Mouse (Mus musculus) Patski (cell line): ENCODE measurements around the gene Nfkb1. TPM values are rescaled to one million over a fixed set of nuclear protein-coding genes. Genes with fewer than 3 reads are reported as not detected.

Experiments
- ATAC-seq: fragments of 100-300 bp; one replicate; pipeline ENCODE4 v1.8.0; 2021
- CTCF ChIA-PET: fragments of 350-600 bp; sonication (Branson Sonifier 250); formaldehyde crosslinking; loops from one replicate; lab custom pipeline; 2022; ENCODE audit warnings: inconsistent platforms; lab: Charles Lee
- POLR2A ChIA-PET: fragments of 350-600 bp; sonication (Branson Sonifier 250); formaldehyde crosslinking; loops from one replicate; lab custom pipeline; 2022; ENCODE audit warnings: antibody characterized with exemption, inconsistent platforms; lab: Charles Lee
- DNase-seq: peaks from one replicate; pipeline ENCODE4 v3.0.0-alpha.2; 2011; ENCODE audit warnings: low read depth, low spot score
- H3K27me3 ChIP-seq: fragments of 371-371 bp; one replicate; pipeline ENCODE4 v1.5.1; 2021
- CTCF ChIP-seq: fragments of 100-300 bp; IDR thresholded peaks from one replicate; pipeline ENCODE4 v1.5.1; 2021
- in situ Hi-C: fragments of 300-500 bp; cut with MboI; formaldehyde crosslinking; loops from 3 replicates; pipeline ENCODE4 v1.11.1; 2018; ENCODE audit warnings: low pct_unique_long_range_greater_than_20kb, mixed read lengths
- polyA plus RNA-seq: library from polyadenylated mRNA; unstranded; gene quantifications from one replicate; pipeline ENCODE4 v1.2.3, GENCODE M21; 2021

The Nfkb1 gene
- polyA plus RNA-seq, 1 experiment from 2014 or later = 151 TPM

DNA sequence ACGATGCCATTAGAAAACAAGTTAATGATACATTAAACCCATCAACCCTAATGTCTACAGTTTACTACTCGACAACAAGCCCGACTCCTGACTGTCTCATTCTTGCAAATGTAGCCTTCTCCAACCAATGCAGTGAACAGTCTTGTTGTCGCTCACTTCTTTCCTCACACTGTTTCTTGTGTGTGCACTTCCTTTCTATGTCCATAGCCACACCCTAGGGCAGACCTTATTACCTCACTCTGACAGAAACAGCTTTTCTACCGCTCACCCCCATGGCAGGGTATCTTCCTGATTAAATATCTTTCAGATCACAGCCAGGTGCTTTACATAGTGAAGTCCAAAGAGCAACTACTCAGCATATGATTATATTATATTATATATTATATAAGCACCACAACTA lies 15.9 kb downstream of the Nfkb1 start:
- ChIA-PET POLR2A (interaction anchor here (4.1 kb wide), 1 partner anchor 15 kb away, joined by 32 read pairs; the partner anchor contains the start of gene Nfkb1), CTCF (interaction anchor here (0.7 to 10.4 kb wide), 6 partner anchors 8 to 56 kb away, joined by 3 to 95 read pairs (median 3); partner anchors contain the start of gene Nfkb1)
- DNase-seq (no peak), ATAC-seq (no peak)
- H3K27me3 ChIP-seq = no peaks in the 10 kb centered on the region
- in situ Hi-C loops = no loop called here
- TF ChIP-seq CTCF = no peak

- peak; percentile 94 for DNase-seq
- TF ChIP-seq CTCF = no peak
- H3K27me3 ChIP-seq = no peaks in the 10 kb centered on the region
- ChIA-PET POLR2A (interaction anchor here (4.1 kb wide), 1 partner anchor 16 kb away, joined by 32 read pairs; the partner anchor contains the start of gene Nfkb1), CTCF (interaction anchor here (0.7 to 10.4 kb wide), 7 partner anchors 9 to 56 kb away, joined by 3 to 95 read pairs (median 3); partner anchors contain the start of gene Nfkb1)
- peak; percentile 69 for ATAC-seq
- in situ Hi-C loops = no loop called here
Measured at GRCm38 (mm10) chr3:135674716-135675392, 16.5 kb downstream of the Nfkb1 start.

DNA sequence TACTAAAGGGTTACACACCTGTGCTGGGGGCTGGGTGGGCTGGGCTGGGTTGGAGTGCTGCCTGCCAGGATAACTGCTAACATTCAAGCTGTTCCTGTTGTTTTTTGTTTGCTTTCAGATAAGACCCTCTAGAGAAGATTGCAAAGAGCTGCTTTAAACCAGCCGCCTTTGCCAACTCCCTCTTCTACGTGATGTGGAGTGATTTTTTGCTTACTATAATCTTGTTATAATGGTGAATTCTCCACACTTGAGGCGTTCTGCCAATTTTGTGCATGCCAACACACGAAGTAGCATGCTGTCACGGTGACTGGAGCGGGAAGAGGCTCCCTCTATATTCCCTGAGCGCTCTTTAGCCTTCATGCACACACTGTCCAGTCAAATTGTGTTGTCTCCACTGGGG lies 17.7 kb downstream of the Nfkb1 start:
- no peaks in the 10 kb centered on the region for H3K27me3 ChIP-seq
- CTCF ChIA-PET = interaction anchor here (1.1 to 10.4 kb wide), 4 partner anchors 16 to 53 kb away, joined by 3 to 95 read pairs (median 4); partner anchors contain the start of gene Nfkb1
- ATAC-seq (no peak), DNase-seq (no peak)
- no peak for TF ChIP-seq CTCF
- POLR2A ChIA-PET = interaction anchor here (0.6 to 5.7 kb wide), 3 partner anchors 15 to 81 kb away, joined by 3 to 66 read pairs (median 3); partner anchors contain the start of gene Nfkb1
- in situ Hi-C loops = no loop called here

- in situ Hi-C loops = no loop called here
- ChIA-PET POLR2A (interaction anchor here (0.8 to 5.7 kb wide), 2 partner anchors 15 kb away, joined by 3 to 66 read pairs; partner anchors contain the start of gene Nfkb1), CTCF (interaction anchor here (1.1 to 10.4 kb wide), 7 partner anchors 9 to 58 kb away, joined by 3 to 95 read pairs (median 4); partner anchors contain the start of gene Nfkb1)
- ATAC-seq (no peak), DNase-seq (no peak)
- H3K27me3 ChIP-seq = no peaks in the 10 kb centered on the region
- TF ChIP-seq CTCF = no peak
Measured at GRCm38 (mm10) chr3:135673041-135673440, 18.3 kb downstream of the Nfkb1 start.

- CTCF ChIA-PET = interaction anchor here (0.9 to 10.4 kb wide), 6 partner anchors 9 to 59 kb away, joined by 3 to 95 read pairs (median 6); partner anchors contain the start of gene Nfkb1
- DNase-seq = no peak
Measured at GRCm38 (mm10) chr3:135672135-135672534, 19.2 kb downstream of the Nfkb1 start.

GRCm38 (mm10) chr3:135670869-135671268 lies 20.5 kb downstream of the Nfkb1 start:
- H3K27me3 ChIP-seq = no peaks in the 10 kb centered on the region
- CTCF ChIA-PET = interaction anchor here (0.8 to 10.4 kb wide), 9 partner anchors 11 to 60 kb away, joined by 3 to 95 read pairs (median 3); partner anchors contain the start of gene Nfkb1
- in situ Hi-C loops = no loop called here
- ATAC-seq = peak; percentile 73
- peak; percentile 89 for DNase-seq
- POLR2A ChIA-PET = interaction anchor here (5.7 kb wide), 1 partner anchor 18 kb away, joined by 66 read pairs; the partner anchor contains the start of gene Nfkb1
- TF ChIP-seq CTCF = no peak

More at GRCm38 (mm10) chr3:135672135-135672534, 19.2 kb downstream of the Nfkb1 start:
- TF ChIP-seq CTCF = no peak
- no peak for ATAC-seq
- no peaks in the 10 kb centered on the region for H3K27me3 ChIP-seq
- in situ Hi-C loops = no loop called here
- POLR2A ChIA-PET = interaction anchor here (0.6 to 5.7 kb wide), 4 partner anchors 12 to 615 kb away, joined by 3 to 66 read pairs (median 4); partner anchors contain the start of gene Nfkb1

DNA sequence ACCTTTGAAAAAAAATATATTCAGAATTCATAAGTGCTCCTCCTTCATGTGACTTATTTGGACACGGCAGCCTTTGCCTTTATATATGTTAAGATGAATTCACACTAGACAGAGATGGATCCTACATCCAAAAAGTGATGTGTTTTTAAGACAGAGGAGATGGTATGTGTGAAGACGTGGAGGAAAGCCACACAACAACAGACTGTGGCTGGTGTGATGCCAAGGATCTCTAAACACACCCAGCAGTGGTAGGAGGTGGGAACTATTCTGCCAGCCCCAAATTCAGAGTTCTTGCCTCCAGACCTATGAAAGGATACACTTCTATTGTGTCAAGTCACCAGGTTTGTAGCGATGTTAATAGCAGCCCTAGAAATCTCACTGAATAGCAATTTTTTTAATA lies 24.3 kb downstream of the Nfkb1 start:
- no peaks in the 10 kb centered on the region for H3K27me3 ChIP-seq
- in situ Hi-C loops = no loop called here
- ChIA-PET POLR2A (no interaction called here), CTCF (no interaction called here)
- DNase-seq = no peak
- ATAC-seq = no peak
- TF ChIP-seq CTCF = no peak

DNA sequence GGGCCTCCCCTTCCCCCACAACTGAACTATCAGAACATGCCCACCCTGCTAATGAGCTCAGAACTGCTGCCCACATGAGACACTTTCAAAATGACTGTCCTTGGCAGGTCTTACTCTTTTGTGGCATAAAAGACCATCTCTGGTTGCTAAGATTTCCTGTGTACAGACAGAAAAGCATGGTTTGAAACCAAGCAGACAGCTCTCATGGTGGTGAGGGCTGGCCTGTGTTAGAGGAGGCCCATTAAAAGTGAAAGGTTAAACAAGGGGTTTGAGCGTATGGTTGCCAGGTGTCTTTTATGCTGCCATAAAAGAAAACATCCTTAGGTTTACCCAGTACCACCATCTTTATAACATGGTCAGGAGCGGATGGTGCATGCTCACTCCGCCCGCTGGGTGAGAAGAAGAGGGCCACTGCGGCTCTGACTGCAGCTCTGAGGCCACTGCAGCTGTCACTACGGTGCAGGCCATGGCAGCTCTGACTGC lies 25.5 kb downstream of the Nfkb1 start:
- ChIA-PET POLR2A (interaction anchor here (0.5 to 0.7 kb wide), 2 partner anchors 25 to 60 kb away, joined by 3 read pairs; partner anchors contain the start of gene Nfkb1), CTCF (interaction anchor here (1.0 to 2.7 kb wide), 4 partner anchors 11 to 20 kb away, joined by 3 to 12 read pairs (median 4); no protein-coding TSS in a partner anchor)
- in situ Hi-C loops = no loop called here
- TF ChIP-seq CTCF = no peak
- no peak for ATAC-seq
- H3K27me3 ChIP-seq = no peaks in the 10 kb centered on the region
- DNase-seq = no peak

DNA sequence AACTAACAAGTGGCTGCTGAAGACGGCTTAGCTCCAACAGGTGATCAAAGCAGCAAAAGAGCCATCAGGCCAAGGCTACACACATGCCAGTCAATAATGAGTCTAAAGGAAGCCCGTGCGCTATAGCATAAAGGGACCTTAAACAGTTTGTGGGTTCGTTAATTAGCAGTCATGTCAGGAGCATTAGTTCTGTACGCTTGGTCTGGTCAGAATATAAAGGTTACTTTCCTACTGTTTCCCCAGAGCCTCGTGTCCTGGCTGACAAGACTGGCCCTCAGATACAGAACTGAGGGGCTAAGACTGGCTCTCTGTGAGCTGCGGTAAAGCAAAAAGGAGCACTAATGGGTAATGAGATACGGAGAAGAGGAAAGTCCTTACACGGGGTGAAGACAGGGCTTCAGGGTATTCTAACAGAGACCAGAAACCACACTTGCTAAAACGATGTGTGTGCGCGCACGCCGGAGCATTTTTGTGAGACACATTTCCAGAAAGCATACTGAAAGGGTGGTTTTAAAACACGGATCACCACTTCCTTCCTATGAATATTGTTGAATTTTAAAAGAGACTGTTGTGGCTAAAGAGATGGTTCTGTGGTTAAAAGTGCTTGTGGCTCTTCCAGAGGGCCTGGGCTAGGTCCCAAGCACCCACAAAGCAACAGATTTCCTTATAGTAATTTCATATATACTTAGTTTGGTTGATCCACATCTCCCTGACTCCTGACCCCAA lies 29.0 kb downstream of the Nfkb1 start:
- POLR2A ChIA-PET = no interaction called here
- no peak for ATAC-seq
- no peaks in the 10 kb centered on the region for H3K27me3 ChIP-seq
- CTCF ChIA-PET = interaction anchor here (0.6 to 1.1 kb wide), 2 partner anchors 10 to 13 kb away, joined by 3 to 4 read pairs; no protein-coding TSS in a partner anchor
- no peak for TF ChIP-seq CTCF
- in situ Hi-C loops = no loop called here
- DNase-seq = no peak

GRCm38 (mm10) chr3:135661707-135662106 lies 29.6 kb downstream of the Nfkb1 start:
- DNase-seq = no peak
- ChIA-PET CTCF (interaction anchor here (0.8 kb wide), 1 partner anchor 23 kb away, joined by 3 read pairs; no protein-coding TSS in a partner anchor), POLR2A (no interaction called here)
- H3K27me3 ChIP-seq = no peaks in the 10 kb centered on the region
- in situ Hi-C loops = no loop called here
- no peak for TF ChIP-seq CTCF
- ATAC-seq = no peak
